Mouse (Mus musculus) left cerebral cortex, adult 2 months (tissue): ENCODE results near the gene Evx2. TPM values are rescaled to one million over a fixed set of nuclear protein-coding genes. Genes with fewer than 3 reads are reported as not detected.

ENCODE experiments used
- DNase-seq, 2 experiments: peaks; one replicate each; pipeline ENCODE4 v3.0.0; 2021 to 2022; ENCODE audit warnings: low spot score in 2 of 2, mixed read lengths in 1 of 2; ENCODE audit errors: extremely low spot score in 1 of 2
- H3K27ac ChIP-seq: fragments of 200-600 bp; 2 replicates; pipeline ENCODE4 v1.8.1; 2022
- H3K4me3 ChIP-seq: fragments of 200-600 bp; 2 replicates; pipeline ENCODE4 v1.8.1; 2022
- CTCF ChIP-seq: fragments of 200-600 bp; IDR thresholded peaks from 2 replicates; pipeline ENCODE4 v1.8.1; 2022; ENCODE audit warnings: antibody characterized with exemption, mild to moderate bottlenecking, moderate library complexity
- intact Hi-C: fragments of 180-260 bp; cut with DNase I; formaldehyde crosslinking; loops from one replicate; pipeline ENCODE4 v1.15.1; 2025
- total RNA-seq, 2 experiments: library from RNA; stranded (reverse); gene quantifications; 2 replicates each; pipeline ENCODE4 v1.2.3; 2021

Evx2 gene
- total RNA-seq, 2 experiments from 2014 or later = not detected

DNA sequence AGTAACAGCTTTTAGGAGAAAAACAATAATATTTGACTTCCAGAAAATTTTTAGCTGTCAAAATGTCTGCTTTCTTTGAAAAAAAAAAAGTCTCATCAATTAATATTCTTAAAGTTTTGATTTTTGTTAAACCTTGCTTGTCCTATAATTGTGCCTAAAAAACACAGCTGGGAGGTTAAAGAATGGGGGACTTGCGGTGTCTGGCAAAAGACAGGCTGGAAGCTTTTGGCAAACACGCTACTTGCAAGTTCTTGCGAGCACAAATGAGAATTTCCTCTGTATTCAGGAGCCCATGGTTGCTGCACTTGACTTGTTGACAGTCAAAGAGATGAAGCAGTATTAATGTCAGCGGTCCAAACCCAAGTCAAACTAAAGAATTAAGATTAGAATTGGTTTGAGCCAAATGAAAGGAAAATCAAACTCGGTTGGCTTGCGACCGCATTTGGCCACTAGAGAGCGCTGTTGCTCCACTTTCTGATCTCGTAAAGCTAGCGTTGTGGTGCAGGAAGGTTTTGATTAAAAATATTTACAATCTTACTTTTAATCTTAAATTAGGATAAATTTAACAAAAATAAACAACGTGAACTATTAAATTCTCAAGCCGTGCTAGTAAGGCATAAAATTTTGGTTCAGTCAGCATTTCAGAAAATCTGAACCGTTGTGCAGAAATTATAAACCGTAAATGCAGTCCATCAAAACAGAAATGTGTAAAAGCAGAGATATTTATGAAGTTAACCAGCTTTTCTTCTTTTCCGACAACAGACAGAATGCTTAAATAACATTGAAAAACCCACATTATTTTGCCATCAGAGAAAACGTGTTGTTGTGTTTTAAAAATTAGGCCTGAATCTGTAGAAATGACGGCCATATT, 42.8 kb upstream of the Evx2 start:
- intact Hi-C loops = loop anchor here (1.0 to 10.0 kb wide), 7 partner anchors 260 to 888 kb away; no protein-coding TSS in a partner anchor

DNA sequence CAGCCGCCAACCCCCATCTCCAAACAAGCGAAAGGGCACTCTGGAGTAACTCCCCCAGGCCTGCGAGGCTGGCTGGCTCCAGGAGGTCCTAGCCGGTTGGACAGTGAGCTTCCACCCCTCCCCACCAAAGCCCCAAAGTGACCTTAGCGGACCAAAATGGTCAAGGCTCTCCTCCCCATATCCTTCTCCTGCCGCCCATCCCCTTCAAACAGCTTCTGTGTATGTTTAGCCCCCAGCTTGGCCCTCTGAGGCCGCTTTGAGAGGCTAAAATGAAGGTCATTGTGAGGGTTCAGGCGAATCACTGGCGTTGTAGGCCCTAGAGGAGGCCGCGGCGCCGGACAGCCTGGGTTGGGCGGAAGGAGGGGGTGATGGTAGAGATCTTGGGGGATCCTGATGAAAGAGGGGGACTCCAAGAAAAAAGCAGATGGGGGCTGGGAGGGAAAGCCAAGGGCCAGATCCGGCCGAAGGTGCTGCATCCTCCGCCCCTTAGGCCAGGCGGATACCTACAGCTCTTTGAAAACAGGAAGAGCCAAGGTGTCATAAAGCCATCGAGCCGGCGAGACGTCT, 41.3 kb upstream of the Evx2 start:
- no peak for TF ChIP-seq CTCF
- intact Hi-C loops = loop anchor here (5.0 to 10.0 kb wide), 5 partner anchors 262 to 724 kb away; no protein-coding TSS in a partner anchor
- no peak for DNase-seq

More for the DNA sequence above, 42.8 kb upstream of the Evx2 start:
- no peak overlapping the region for H3K4me3 ChIP-seq
- H3K27ac ChIP-seq = no peak overlapping the region
- DNase-seq = peak; percentile 69 to 83
- peak; percentile 93 for TF ChIP-seq CTCF

GRCm38 (mm10) chr2:74699664-74700545, 40.5 kb upstream of the Evx2 start:
- H3K27ac ChIP-seq = no peak overlapping the region
- no peak for TF ChIP-seq CTCF
- DNase-seq = no peak
- no peak overlapping the region for H3K4me3 ChIP-seq
- intact Hi-C loops = loop anchor here (5.0 to 10.0 kb wide), 6 partner anchors 262 to 1425 kb away; partner anchors contain the start of gene Sp9

More for the DNA sequence above, 41.3 kb upstream of the Evx2 start:
- H3K4me3 ChIP-seq = no peak overlapping the region
- no peak overlapping the region for H3K27ac ChIP-seq

GRCm38 (mm10) chr2:74699053-74699430, 39.7 kb upstream of the Evx2 start:
- no peak overlapping the region for H3K27ac ChIP-seq
- no peak for DNase-seq
- no peak for TF ChIP-seq CTCF
- no peak overlapping the region for H3K4me3 ChIP-seq
- intact Hi-C loops = loop anchor here (10.0 kb wide), 1 partner anchor 1424 kb away; the partner anchor contains the start of gene Sp9

- H3K27ac ChIP-seq = no peak overlapping the region
- TF ChIP-seq CTCF = no peak
- intact Hi-C loops = loop anchor here (10.0 kb wide), 1 partner anchor 1424 kb away; the partner anchor contains the start of gene Sp9
- no peak overlapping the region for H3K4me3 ChIP-seq
- no peak for DNase-seq
Observed at GRCm38 (mm10) chr2:74698201-74699052, 39.1 kb upstream of the Evx2 start.

DNA sequence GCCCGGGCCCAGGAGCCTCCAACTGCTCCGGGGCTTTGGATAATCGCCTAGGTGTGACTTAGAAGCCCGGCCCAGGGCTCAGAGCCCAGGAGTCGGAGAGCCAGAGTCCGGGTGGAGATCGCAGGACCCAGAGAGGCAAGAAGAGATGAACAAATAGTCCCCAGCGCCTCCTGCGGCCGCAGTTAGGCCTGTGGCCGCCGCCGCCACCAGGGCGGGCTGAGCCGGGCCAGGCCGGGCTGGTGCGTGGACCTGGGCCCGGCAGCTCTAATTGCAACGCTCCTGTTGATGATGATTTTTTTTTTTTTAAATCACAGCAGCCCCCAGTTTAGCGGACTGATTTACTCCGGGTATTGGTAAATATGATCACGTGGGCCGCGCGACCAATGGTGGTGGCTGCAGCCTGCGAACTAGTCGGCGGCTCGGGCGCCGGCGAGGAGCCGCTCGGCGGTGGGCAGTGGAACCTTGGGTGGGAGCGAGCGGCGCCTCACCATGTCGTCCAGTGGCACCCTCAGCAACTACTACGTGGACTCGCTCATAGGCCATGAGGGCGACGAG, 38.3 kb upstream of the Evx2 start, which contains the start of gene Hoxd9:
Gene Hoxd9 (plus strand): TSS at position 161 of the 555 bp plus-strand sequence.
- intact Hi-C loops = loop anchor here (10.0 kb wide), 1 partner anchor 1423 kb away; the partner anchor contains the start of gene Sp9
- Histone ChIP-seq H3K4me3 (0 out of 2 replicates have a peak within 1 kb of the TSS, but pooled peaks have one; percentile 1), H3K27ac (no peak within 1 kb of the TSS)
- no peak; the same call in 1 of the 2 replicates for TF ChIP-seq CTCF
- DNase-seq = no peak

DNA sequence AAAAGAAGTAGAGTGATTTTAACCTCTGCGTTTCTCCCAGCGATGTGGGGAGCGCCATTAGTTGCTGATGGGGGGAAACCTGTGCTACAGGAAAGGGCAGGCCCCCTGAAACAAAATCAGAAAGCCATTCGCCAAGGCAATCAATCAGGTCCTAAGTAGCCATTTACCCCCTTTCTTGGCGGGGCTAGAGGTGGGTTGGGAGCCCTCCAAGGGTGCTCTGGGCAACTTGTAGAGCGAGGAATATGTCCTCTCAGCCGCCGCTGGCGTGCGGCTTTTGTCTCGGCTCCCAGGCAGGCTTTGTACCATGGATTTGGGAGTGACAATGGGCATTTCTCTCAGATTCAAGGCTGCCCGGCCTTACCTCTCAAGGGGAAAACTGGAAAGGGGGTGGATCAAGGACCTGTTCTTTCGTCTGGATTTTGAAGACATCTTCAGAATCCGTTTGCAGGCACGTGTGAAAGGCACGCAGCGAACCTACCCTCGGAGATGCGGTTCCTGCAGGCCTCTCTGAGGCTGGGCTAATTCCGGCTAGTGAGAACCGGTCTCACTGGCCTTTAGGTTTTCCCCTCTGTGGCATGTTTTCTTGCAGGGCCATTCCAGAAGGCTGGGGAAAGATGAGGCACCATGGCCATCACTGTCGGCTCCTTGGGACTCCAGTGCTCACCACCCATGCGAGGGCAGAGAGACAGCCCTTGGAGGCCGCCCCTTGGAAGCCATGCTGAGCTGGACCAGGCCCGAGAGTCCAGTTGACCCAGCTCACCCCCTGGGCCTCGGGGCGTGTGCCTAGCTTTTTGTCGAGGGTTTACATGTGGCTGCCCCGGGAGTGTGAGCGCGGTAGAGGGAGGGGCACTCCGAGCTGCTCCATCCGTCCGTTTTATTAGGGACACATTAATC, 37.3 kb upstream of the Evx2 start:
- no peak for TF ChIP-seq CTCF
- intact Hi-C loops = loop anchor here (10.0 kb wide), 1 partner anchor 1422 kb away; the partner anchor contains the start of gene Sp9
- DNase-seq = no peak
- no peak overlapping the region for H3K27ac ChIP-seq
- H3K4me3 ChIP-seq = no peak overlapping the region

- Histone ChIP-seq H3K27ac (no peak overlapping the region), H3K4me3 (no peak overlapping the region)
- TF ChIP-seq CTCF = no peak
- no peak for DNase-seq
- intact Hi-C loops = loop anchor here (10.0 kb wide), 1 partner anchor 1421 kb away; the partner anchor contains the start of gene Sp9
Observed at GRCm38 (mm10) chr2:74695813-74696430, 36.6 kb upstream of the Evx2 start.

GRCm38 (mm10) chr2:74695383-74695782, 36.0 kb upstream of the Evx2 start:
- Histone ChIP-seq H3K4me3 (no peak overlapping the region), H3K27ac (no peak overlapping the region)
- no peak for DNase-seq
- TF ChIP-seq CTCF = no peak
- intact Hi-C loops = loop anchor here (10.0 kb wide), 1 partner anchor 1421 kb away; the partner anchor contains the start of gene Sp9
